Mouse (Mus musculus): Measurements from ENCODE around the gene Dxo. TPM values are rescaled to one million over a fixed set of nuclear protein-coding genes. Genes with fewer than 3 reads are reported as not detected.

Dxo gene
- polyA plus RNA-seq, 1 experiment from 2014 or later = 26.6 TPM

- H3K36me3 ChIP-seq (ENCODE audit: control insufficient read depth, insufficient read depth, low read length) = peaks cover 45% of the 10 kb centered on the region
- peak overlapping the region in 1 of 2 experiments; percentile 61; a peak in 1 of 4 replicates for H3K27ac ChIP-seq (replicated peaks in 1 of 2; ENCODE audit: control insufficient read depth in 1 of 2, insufficient read depth in 1 of 2, low read depth in 2 of 2, low read length in 2 of 2)
- ATAC-seq (ENCODE audit: insufficient number of reproducible peaks, insufficient read depth, low FRiP score, low read depth) = peak; percentile 42
- 4% methylated on average over 44 of the region's 48 CpGs for WGBS
- no peaks in the 10 kb centered on the region for H3K27me3 ChIP-seq (ENCODE audit: control insufficient read depth, insufficient read depth, low read length)
- peak overlapping the region; percentile 97 for H3K4me2 ChIP-seq (ENCODE audit: low read length)
- peaks cover 7 to 17% of the 10 kb centered on the region in 2 experiments for H3K4me1 ChIP-seq (ENCODE audit: control insufficient read depth in 2 of 2, insufficient read depth in 2 of 2, low read length in 2 of 2)
- 0 out of 2 replicates have a peak, but pooled peaks cover 1% of the 10 kb centered on the region for H3K9me3 ChIP-seq (ENCODE audit: control insufficient read depth, low read length)
- peak overlapping the region; percentile 87 to 97 for H3K4me3 ChIP-seq (ENCODE audit: control insufficient read depth in 1 of 2, insufficient read depth in 1 of 2, low read depth in 1 of 2, low read length in 2 of 2)
- peak overlapping the region; percentile 88 for H3K9ac ChIP-seq (ENCODE audit: low read length)
Observed at GRCm38 (mm10) chr17:34836155-34836855, 514 bp upstream of the Dxo start.

- H3K27ac ChIP-seq (replicated peaks in 1 of 2; ENCODE audit: control insufficient read depth in 1 of 2, insufficient read depth in 1 of 2, low read depth in 2 of 2, low read length in 2 of 2) = peak overlapping the region; percentile 61 to 79; a peak in 3 of 4 replicates
- peak overlapping the region; percentile 87 to 97 for H3K4me3 ChIP-seq (ENCODE audit: control insufficient read depth in 1 of 2, insufficient read depth in 1 of 2, low read depth in 1 of 2, low read length in 2 of 2)
- no peak for ATAC-seq (ENCODE audit: insufficient number of reproducible peaks, insufficient read depth, low FRiP score, low read depth)
- H3K27me3 ChIP-seq (ENCODE audit: control insufficient read depth, insufficient read depth, low read length) = no peaks in the 10 kb centered on the region
- no peaks in the 10 kb centered on the region for H3K9me3 ChIP-seq (ENCODE audit: control insufficient read depth, low read length)
- H3K4me1 ChIP-seq (ENCODE audit: control insufficient read depth in 2 of 2, insufficient read depth in 2 of 2, low read length in 2 of 2) = peaks cover 7 to 17% of the 10 kb centered on the region in 2 experiments
- peak overlapping the region; percentile 88 for H3K9ac ChIP-seq (ENCODE audit: low read length)
- 38% methylated on average over 41 of the region's 43 CpGs for WGBS
- peaks cover 53% of the 10 kb centered on the region for H3K36me3 ChIP-seq (ENCODE audit: control insufficient read depth, insufficient read depth, low read length)
- peak overlapping the region; percentile 97 for H3K4me2 ChIP-seq (ENCODE audit: low read length)
Observed at GRCm38 (mm10) chr17:34837464-34838324, 875 bp downstream of the Dxo start.

GRCm38 (mm10) chr17:34838785-34839184 is 2.0 kb downstream of the Dxo start:
- no peak overlapping the region for H3K27ac ChIP-seq (replicated peaks in 1 of 2; ENCODE audit: control insufficient read depth in 1 of 2, insufficient read depth in 1 of 2, low read depth in 2 of 2, low read length in 2 of 2)
- no peak overlapping the region for H3K4me2 ChIP-seq (ENCODE audit: low read length)
- no peak overlapping the region for H3K4me3 ChIP-seq (ENCODE audit: control insufficient read depth in 1 of 2, insufficient read depth in 1 of 2, low read depth in 1 of 2, low read length in 2 of 2)
- no peak overlapping the region for H3K9ac ChIP-seq (ENCODE audit: low read length)
- 83% methylated on average over 7 of the region's 7 CpGs for WGBS
- no peaks in the 10 kb centered on the region for H3K27me3 ChIP-seq (ENCODE audit: control insufficient read depth, insufficient read depth, low read length)
- no peaks in the 10 kb centered on the region for H3K9me3 ChIP-seq (ENCODE audit: control insufficient read depth, low read length)
- no peak for ATAC-seq (ENCODE audit: insufficient number of reproducible peaks, insufficient read depth, low FRiP score, low read depth)
- peaks cover 56% of the 10 kb centered on the region for H3K36me3 ChIP-seq (ENCODE audit: control insufficient read depth, insufficient read depth, low read length)
- H3K4me1 ChIP-seq (ENCODE audit: control insufficient read depth in 2 of 2, insufficient read depth in 2 of 2, low read length in 2 of 2) = peaks cover 7 to 17% of the 10 kb centered on the region in 2 experiments

- no peak overlapping the region for H3K27ac ChIP-seq (replicated peaks in 1 of 2; ENCODE audit: control insufficient read depth in 1 of 2, insufficient read depth in 1 of 2, low read depth in 2 of 2, low read length in 2 of 2)
- no peak overlapping the region for H3K9ac ChIP-seq (ENCODE audit: low read length)
- no peak overlapping the region for H3K4me2 ChIP-seq (ENCODE audit: low read length)
- H3K9me3 ChIP-seq (ENCODE audit: control insufficient read depth, low read length) = no peaks in the 10 kb centered on the region
- H3K4me1 ChIP-seq (ENCODE audit: control insufficient read depth in 2 of 2, insufficient read depth in 2 of 2, low read length in 2 of 2) = peaks cover 7 to 13% of the 10 kb centered on the region in 2 experiments
- H3K27me3 ChIP-seq (ENCODE audit: control insufficient read depth, insufficient read depth, low read length) = no peaks in the 10 kb centered on the region
- H3K4me3 ChIP-seq (ENCODE audit: control insufficient read depth in 1 of 2, insufficient read depth in 1 of 2, low read depth in 1 of 2, low read length in 2 of 2) = no peak overlapping the region
- WGBS = 79% methylated on average over 6 of the region's 6 CpGs
- no peak for ATAC-seq (ENCODE audit: insufficient number of reproducible peaks, insufficient read depth, low FRiP score, low read depth)
- H3K36me3 ChIP-seq (ENCODE audit: control insufficient read depth, insufficient read depth, low read length) = peaks cover 74% of the 10 kb centered on the region
Observed at GRCm38 (mm10) chr17:34840736-34841307, 4.0 kb downstream of the Dxo start.

GRCm38 (mm10) chr17:34844884-34845283 is 8.1 kb downstream of the Dxo start:
- Histone ChIP-seq H3K4me1 (ENCODE audit: control insufficient read depth in 2 of 2, insufficient read depth in 2 of 2, low read length in 2 of 2) (peaks cover 0 to 5% of the 10 kb centered on the region in 2 experiments; a peak in 2 of 4 replicates), H3K4me3 (ENCODE audit: control insufficient read depth in 1 of 2, insufficient read depth in 1 of 2, low read depth in 1 of 2, low read length in 2 of 2) (no peak overlapping the region), H3K27me3 (ENCODE audit: control insufficient read depth, insufficient read depth, low read length) (no peaks in the 10 kb centered on the region), H3K4me2 (ENCODE audit: low read length) (no peak overlapping the region), H3K9ac (ENCODE audit: low read length) (no peak overlapping the region), H3K36me3 (ENCODE audit: control insufficient read depth, insufficient read depth, low read length) (peaks cover 84% of the 10 kb centered on the region), H3K27ac (replicated peaks in 1 of 2; ENCODE audit: control insufficient read depth in 1 of 2, insufficient read depth in 1 of 2, low read depth in 2 of 2, low read length in 2 of 2) (no peak overlapping the region), H3K9me3 (ENCODE audit: control insufficient read depth, low read length) (no peaks in the 10 kb centered on the region)
- no peak for ATAC-seq (ENCODE audit: insufficient number of reproducible peaks, insufficient read depth, low FRiP score, low read depth)
- 84% methylated on average over 11 of the region's 13 CpGs for WGBS

GRCm38 (mm10) chr17:34847192-34847591 is 10.4 kb downstream of the Dxo start:
- ATAC-seq (ENCODE audit: insufficient number of reproducible peaks, insufficient read depth, low FRiP score, low read depth) = no peak

GRCm38 (mm10) chr17:34847615-34848014 is 10.8 kb downstream of the Dxo start:
- Histone ChIP-seq H3K9ac (ENCODE audit: low read length) (no peak overlapping the region), H3K36me3 (ENCODE audit: control insufficient read depth, insufficient read depth, low read length) (peaks cover 63% of the 10 kb centered on the region), H3K4me2 (ENCODE audit: low read length) (no peak overlapping the region), H3K4me1 (ENCODE audit: control insufficient read depth in 2 of 2, insufficient read depth in 2 of 2, low read length in 2 of 2) (peaks cover 5 to 16% of the 10 kb centered on the region in 2 experiments), H3K27me3 (ENCODE audit: control insufficient read depth, insufficient read depth, low read length) (no peaks in the 10 kb centered on the region), H3K4me3 (ENCODE audit: control insufficient read depth in 1 of 2, insufficient read depth in 1 of 2, low read depth in 1 of 2, low read length in 2 of 2) (no peak overlapping the region), H3K9me3 (ENCODE audit: control insufficient read depth, low read length) (no peaks in the 10 kb centered on the region), H3K27ac (replicated peaks in 1 of 2; ENCODE audit: control insufficient read depth in 1 of 2, insufficient read depth in 1 of 2, low read depth in 2 of 2, low read length in 2 of 2) (no peak overlapping the region)
- ATAC-seq (ENCODE audit: insufficient number of reproducible peaks, insufficient read depth, low FRiP score, low read depth) = no peak
- WGBS = 86% methylated on average over 7 of the region's 7 CpGs

More at GRCm38 (mm10) chr17:34847192-34847591, 10.4 kb downstream of the Dxo start:
- WGBS = 87% methylated on average over 6 of the region's 6 CpGs
- Histone ChIP-seq H3K36me3 (ENCODE audit: control insufficient read depth, insufficient read depth, low read length) (peaks cover 63% of the 10 kb centered on the region), H3K9ac (ENCODE audit: low read length) (no peak overlapping the region), H3K27ac (replicated peaks in 1 of 2; ENCODE audit: control insufficient read depth in 1 of 2, insufficient read depth in 1 of 2, low read depth in 2 of 2, low read length in 2 of 2) (no peak overlapping the region), H3K4me1 (ENCODE audit: control insufficient read depth in 2 of 2, insufficient read depth in 2 of 2, low read length in 2 of 2) (peaks cover 5 to 16% of the 10 kb centered on the region in 2 experiments), H3K9me3 (ENCODE audit: control insufficient read depth, low read length) (no peaks in the 10 kb centered on the region), H3K4me3 (ENCODE audit: control insufficient read depth in 1 of 2, insufficient read depth in 1 of 2, low read depth in 1 of 2, low read length in 2 of 2) (no peak overlapping the region), H3K27me3 (ENCODE audit: control insufficient read depth, insufficient read depth, low read length) (no peaks in the 10 kb centered on the region), H3K4me2 (ENCODE audit: low read length) (no peak overlapping the region)

All from heart, embryonic 14.5 days (tissue).